Mouse (Mus musculus) brown adipose tissue, adult 24 weeks (tissue): ENCODE measurements at regions not wholly inside any gene's neighbourhood (a gene's known extent, or its start where the extent isn't known, plus 50 kb on each side); places are given as distances from the start of the nearest gene placed in this dataset.

Source experiments
- H3K27ac ChIP-seq: fragments of 200-500 bp; replicated peaks from 2 replicates; pipeline ENCODE4 v1.5.1; 2012; ENCODE audit warnings: low read depth, mild to moderate bottlenecking, low read length
- H3K4me1 ChIP-seq: fragments of 200-500 bp; 2 replicates; pipeline ENCODE4 v1.6.1; 2012; ENCODE audit warnings: low read length, mixed read lengths; ENCODE audit not compliant: control insufficient read depth, insufficient read depth, insufficient read length
- H3K4me3 ChIP-seq: fragments of 200-500 bp; 2 replicates; pipeline ENCODE4 v1.5.1; 2012; ENCODE audit warnings: low read depth, mild to moderate bottlenecking, low read length, moderate library complexity; ENCODE audit not compliant: insufficient read depth

- no peak overlapping the region for H3K4me3 ChIP-seq
- no peaks in the 10 kb centered on the region for H3K4me1 ChIP-seq
- no peak overlapping the region for H3K27ac ChIP-seq
Observed at GRCm38 (mm10) chr2:161252761-161253160, 143.9 kb upstream of the Chd6 start.

- no peak overlapping the region for H3K4me3 ChIP-seq
- H3K27ac ChIP-seq: no peak overlapping the region
Observed at GRCm38 (mm10) chr2:161241665-161242064, 132.8 kb upstream of the Chd6 start.

GRCm38 (mm10) chr2:161237280-161237819, 128.5 kb upstream of the Chd6 start:
- H3K27ac ChIP-seq: no peak overlapping the region

More at GRCm38 (mm10) chr2:161241665-161242064, 132.8 kb upstream of the Chd6 start:
- no peaks in the 10 kb centered on the region for H3K4me1 ChIP-seq

DNA sequence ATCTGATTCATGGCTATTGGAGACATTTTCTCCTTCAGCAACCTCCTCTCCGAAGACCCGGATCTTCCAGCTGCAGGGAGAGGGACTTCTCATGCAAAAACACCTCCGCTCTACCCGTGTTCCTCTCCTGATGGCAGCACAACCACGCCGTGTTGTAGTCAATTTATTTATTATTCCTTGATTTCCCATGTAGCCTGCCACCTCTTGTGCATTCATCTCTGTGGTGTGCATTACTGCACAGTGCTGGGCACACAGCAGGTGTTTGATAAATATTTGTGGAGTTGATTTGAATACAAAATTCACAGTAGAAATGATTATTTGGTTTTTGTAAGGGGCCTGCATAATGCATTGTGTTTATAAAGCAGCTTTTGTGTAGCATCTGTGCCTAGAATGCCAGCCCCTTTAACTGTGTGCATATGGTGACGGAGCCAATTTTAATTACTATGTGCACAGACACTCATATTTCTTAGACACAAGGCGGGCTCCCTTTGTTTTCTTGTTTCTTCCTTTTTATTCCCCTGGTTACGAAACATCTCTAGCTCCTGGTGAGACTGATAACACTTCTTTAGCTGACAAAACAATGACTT, 124.4 kb upstream of the Chd6 start:
- Histone ChIP-seq H3K27ac (no peak overlapping the region), H3K4me1 (no peaks in the 10 kb centered on the region), H3K4me3 (no peak overlapping the region)

More at GRCm38 (mm10) chr2:161237280-161237819, 128.5 kb upstream of the Chd6 start:
- H3K4me1 ChIP-seq: no peaks in the 10 kb centered on the region
- no peak overlapping the region for H3K4me3 ChIP-seq

DNA sequence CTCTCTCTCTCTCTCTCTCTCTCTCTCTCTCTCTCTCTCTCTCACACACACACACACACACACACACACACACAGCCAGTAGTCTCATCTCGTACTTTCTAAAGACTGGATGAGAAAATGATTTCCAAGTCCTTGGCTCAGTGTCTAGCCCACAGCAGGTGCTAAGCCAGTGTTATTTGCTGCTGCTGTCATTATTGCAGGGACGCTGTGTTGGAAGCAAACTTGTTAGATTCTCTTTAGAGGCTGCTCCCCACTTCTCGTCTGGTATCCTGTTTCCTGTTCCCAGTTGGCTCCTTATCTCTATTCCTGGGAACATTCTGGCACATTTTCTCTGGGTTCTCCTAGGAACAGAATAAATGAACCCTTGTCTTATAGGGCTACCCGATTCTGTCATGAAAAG, 122.5 kb upstream of the Chd6 start:
- no peak overlapping the region for H3K27ac ChIP-seq
- H3K4me1 ChIP-seq: no peaks in the 10 kb centered on the region
- no peak overlapping the region for H3K4me3 ChIP-seq

DNA sequence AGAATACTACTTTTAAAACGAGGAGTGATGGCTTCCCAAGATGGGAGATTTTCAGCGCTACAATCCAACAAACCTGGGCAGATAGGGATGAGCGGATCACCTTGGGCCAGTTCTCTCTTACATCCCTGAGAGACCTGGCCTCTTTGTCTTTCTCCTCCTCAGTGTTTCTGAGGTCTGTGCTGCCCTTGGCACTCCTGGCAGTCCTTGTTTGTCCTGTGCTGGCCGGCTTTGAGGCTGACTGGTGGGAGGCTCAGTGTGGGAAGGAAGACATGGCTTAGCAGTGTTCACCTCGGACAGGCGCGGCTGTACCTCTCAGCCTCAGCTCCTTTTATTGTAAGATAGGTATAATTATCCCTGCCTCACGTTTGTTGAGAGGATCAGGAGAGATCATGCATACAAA, 106.9 kb upstream of the Chd6 start:
- no peaks in the 10 kb centered on the region for H3K4me1 ChIP-seq
- H3K27ac ChIP-seq: no peak overlapping the region

DNA sequence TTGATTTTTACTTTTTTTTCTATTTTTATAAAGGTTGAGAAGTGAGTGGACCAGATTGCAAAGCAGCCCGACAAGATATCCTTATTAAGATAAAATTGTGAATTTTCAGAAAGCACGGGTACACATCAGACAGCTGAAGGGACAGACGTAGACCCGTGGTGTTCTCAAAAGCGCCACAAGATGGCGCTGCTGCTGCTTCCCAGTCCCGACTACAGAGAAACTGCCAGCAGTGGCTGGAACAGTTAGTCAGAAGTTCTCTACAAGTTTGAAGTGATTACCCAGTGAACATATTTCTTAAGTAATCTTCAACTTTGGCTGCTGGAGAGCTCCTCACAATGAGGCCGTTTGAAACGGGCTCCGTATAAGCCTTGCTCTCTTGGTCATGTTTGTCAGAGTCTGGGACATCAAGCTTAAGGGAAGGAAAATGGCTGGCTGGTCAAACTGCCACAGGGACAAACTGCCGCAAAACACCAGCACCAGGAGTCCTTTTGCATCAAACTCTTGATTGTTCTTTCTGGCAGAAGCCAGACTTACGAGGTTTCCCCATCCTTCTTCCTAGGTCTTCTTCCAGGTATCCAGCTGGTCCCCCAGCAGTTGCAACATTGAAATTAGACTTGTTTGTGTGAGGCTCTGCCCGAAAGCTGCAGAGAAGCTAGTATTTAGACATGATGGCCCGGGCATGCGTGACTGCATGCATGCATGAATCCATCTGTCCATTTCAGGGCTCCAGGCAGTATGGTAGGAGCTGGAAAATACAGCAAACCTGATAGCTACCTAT, 106.0 kb upstream of the Chd6 start:
- no peak overlapping the region for H3K27ac ChIP-seq
- H3K4me1 ChIP-seq: no peaks in the 10 kb centered on the region
- no peak overlapping the region for H3K4me3 ChIP-seq

More for the DNA sequence above, 106.9 kb upstream of the Chd6 start:
- H3K4me3 ChIP-seq: no peak overlapping the region

- Histone ChIP-seq H3K4me3 (no peak overlapping the region), H3K27ac (no peak overlapping the region)
Observed at GRCm38 (mm10) chr2:161212322-161212882, 103.5 kb upstream of the Chd6 start.

GRCm38 (mm10) chr2:161196713-161197372, 88.0 kb upstream of the Chd6 start:
- Histone ChIP-seq H3K4me3 (no peak overlapping the region), H3K4me1 (no peaks in the 10 kb centered on the region), H3K27ac (no peak overlapping the region)

More at GRCm38 (mm10) chr2:161212322-161212882, 103.5 kb upstream of the Chd6 start:
- no peaks in the 10 kb centered on the region for H3K4me1 ChIP-seq

GRCm38 (mm10) chr2:161187516-161187915, 78.6 kb upstream of the Chd6 start:
- no peaks in the 10 kb centered on the region for H3K4me1 ChIP-seq
- no peak overlapping the region for H3K27ac ChIP-seq
- H3K4me3 ChIP-seq: no peak overlapping the region

DNA sequence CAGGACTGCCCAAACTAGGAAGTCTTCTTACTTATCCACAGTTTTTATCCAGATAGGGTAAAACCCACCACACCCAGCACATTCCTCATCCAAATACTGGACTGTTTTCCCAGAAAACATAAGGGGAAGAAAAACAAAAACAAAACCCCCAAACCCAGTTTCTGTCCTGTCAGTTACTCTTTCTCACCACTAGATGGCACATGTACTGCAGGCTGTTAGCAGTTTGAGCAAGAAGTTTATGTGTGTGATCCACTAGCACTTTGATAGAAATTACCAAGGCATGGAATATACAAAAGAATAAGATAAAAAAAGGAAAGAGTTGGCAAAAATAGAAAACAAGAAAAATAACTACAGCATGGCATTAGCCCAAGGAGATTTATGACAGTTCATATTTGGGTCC, 76.2 kb upstream of the Chd6 start:
- Histone ChIP-seq H3K4me1 (no peaks in the 10 kb centered on the region), H3K27ac (no peak overlapping the region), H3K4me3 (no peak overlapping the region)

- Histone ChIP-seq H3K4me1 (no peaks in the 10 kb centered on the region), H3K27ac (no peak overlapping the region), H3K4me3 (peak overlapping the region; percentile 57)
Observed at GRCm38 (mm10) chr2:161177355-161178021, 68.6 kb upstream of the Chd6 start.

DNA sequence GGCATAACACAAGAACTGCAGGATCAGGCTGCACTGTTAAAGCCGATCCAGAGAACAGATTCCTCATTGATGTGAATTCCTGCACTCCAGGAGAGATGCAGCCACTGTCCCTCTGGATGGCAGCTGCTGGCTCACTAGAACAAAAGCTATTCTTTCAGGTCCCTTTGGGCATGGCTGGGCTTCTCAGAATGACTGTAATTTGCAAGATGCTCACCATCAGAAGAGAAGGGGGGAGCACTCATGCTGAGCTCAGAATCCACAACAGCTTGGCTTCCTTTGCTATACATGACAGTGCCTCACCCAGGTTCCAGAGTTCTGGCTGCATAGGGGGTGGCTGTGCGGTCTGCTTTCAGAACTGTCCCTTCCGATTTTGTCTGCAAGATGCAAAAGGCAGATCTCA, 57.8 kb upstream of the Chd6 start:
- Histone ChIP-seq H3K4me1 (no peaks in the 10 kb centered on the region), H3K27ac (no peak overlapping the region), H3K4me3 (no peak overlapping the region)

GRCm38 (mm10) chr2:161165495-161165894, 56.6 kb upstream of the Chd6 start:
- H3K27ac ChIP-seq: no peak overlapping the region
- H3K4me1 ChIP-seq: no peaks in the 10 kb centered on the region
- H3K4me3 ChIP-seq: no peak overlapping the region

DNA sequence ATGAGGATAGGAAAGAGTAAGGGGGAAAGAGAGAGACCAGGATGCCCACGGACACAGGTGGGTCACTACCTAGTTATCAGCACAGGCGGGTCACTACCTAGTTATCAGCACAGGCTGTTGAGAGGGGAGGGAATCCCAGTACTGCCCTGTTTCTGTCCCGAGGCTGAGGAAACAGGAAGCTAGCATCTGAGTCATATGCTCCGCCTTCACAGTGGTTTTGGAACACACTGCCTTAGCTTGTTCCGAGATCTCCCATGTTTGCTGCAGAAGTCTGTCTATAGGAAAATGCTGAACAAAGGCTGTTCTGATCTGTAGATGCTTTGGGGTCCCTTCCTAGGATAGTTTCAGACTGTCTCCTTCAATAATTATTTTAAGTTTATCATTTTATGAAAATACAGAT, 55.4 kb upstream of the Chd6 start:
- Histone ChIP-seq H3K27ac (no peak overlapping the region), H3K4me3 (no peak overlapping the region), H3K4me1 (no peaks in the 10 kb centered on the region)
